Mouse (Mus musculus) myocyte (in vitro differentiated cells): ENCODE measurements around the gene Gmeb1.

Experiments used
- CEBPB ChIP-seq: IDR thresholded peaks from 2 replicates; pipeline ENCODE4 v1.6.1; 2011; ENCODE audit warnings: mild to moderate bottlenecking, moderate library complexity; ENCODE audit not compliant: poor library complexity, insufficient read depth, severe bottlenecking
- E2F4 ChIP-seq: IDR thresholded peaks from one replicate; pipeline ENCODE4 v1.6.1; 2011; ENCODE audit warnings: mild to moderate bottlenecking, control low read depth, moderate library complexity; ENCODE audit not compliant: insufficient read depth
- MAX ChIP-seq: IDR thresholded peaks from one replicate; pipeline ENCODE4 v1.6.1; 2011; ENCODE audit warnings: low read depth, mild to moderate bottlenecking, control low read depth
- MYOD1 ChIP-seq, 3 experiments: IDR thresholded peaks; one replicate each; pipeline ENCODE4 v1.6.1; 2011; ENCODE audit warnings: control low read depth in 2 of 3, low read depth in 2 of 3, mild to moderate bottlenecking in 2 of 3, moderate library complexity in 1 of 3; ENCODE audit not compliant: insufficient read length in 2 of 3, control insufficient read depth in 1 of 3
- MYOG ChIP-seq, 3 experiments: IDR thresholded peaks; one replicate each; pipeline ENCODE4 v1.6.1; 2011; ENCODE audit warnings: control low read depth in 2 of 3, low read depth in 2 of 3, mild to moderate bottlenecking in 2 of 3; ENCODE audit not compliant: insufficient read length in 2 of 3, control insufficient read depth in 1 of 3, insufficient read depth in 1 of 3
- POLR2A ChIP-seq: IDR thresholded peaks from one replicate; pipeline ENCODE4 v1.6.1; 2011; ENCODE audit warnings: low read depth, mild to moderate bottlenecking, control low read depth, moderate library complexity; ENCODE audit not compliant: insufficient read length
- POLR2AphosphoS2 ChIP-seq: IDR thresholded peaks from one replicate; pipeline ENCODE4 v1.6.1; 2011; ENCODE audit warnings: low read depth, control low read depth; ENCODE audit not compliant: insufficient read length
- REST ChIP-seq: IDR thresholded peaks from one replicate; pipeline ENCODE4 v1.6.1; 2011; ENCODE audit warnings: mild to moderate bottlenecking, control low read depth, moderate library complexity; ENCODE audit not compliant: insufficient read depth, insufficient read length
- SRF ChIP-seq: IDR thresholded peaks from one replicate; pipeline ENCODE4 v1.6.1; 2011; ENCODE audit warnings: low read depth; ENCODE audit not compliant: control insufficient read depth, insufficient read length
- TCF12 ChIP-seq: IDR thresholded peaks from one replicate; pipeline ENCODE4 v1.6.1; 2011; ENCODE audit warnings: mild to moderate bottlenecking, control low read depth; ENCODE audit not compliant: poor library complexity, insufficient read depth, severe bottlenecking
- TCF3 ChIP-seq: IDR thresholded peaks from one replicate; pipeline ENCODE4 v1.6.1; 2011; ENCODE audit warnings: low read depth, control low read depth; ENCODE audit not compliant: insufficient read length
- USF1 ChIP-seq: IDR thresholded peaks from one replicate; pipeline ENCODE4 v1.6.1; 2011; ENCODE audit warnings: low read depth, mild to moderate bottlenecking, control low read depth, moderate library complexity

GRCm38 (mm10) chr4:132259248-132259647 is 2.2 kb downstream of the Gmeb1 start:
- TF ChIP-seq USF1 (no peak), POLR2A (no peak), TCF12 (no peak), E2F4 (no peak), MYOD1 (IDR thresholded peaks at IDR 0.05; ENCODE audit: control insufficient read depth in 1 of 3, insufficient read length in 2 of 3, low read depth in 2 of 3) (no peak), MAX (no peak), POLR2AphosphoS2 (no peak), MYOG (IDR thresholded peaks at IDR 0.05; ENCODE audit: control insufficient read depth in 1 of 3, insufficient read depth in 1 of 3, insufficient read length in 2 of 3, low read depth in 2 of 3) (no peak), CEBPB (no peak), SRF (no peak), TCF3 (no peak), REST (no peak)
